Mouse (Mus musculus): ENCODE measurements around the gene Olfr221.

GRCm38 (mm10) chr14:52017662-52018061 lies 24.6 kb downstream of the Olfr221 start:
- TF ChIP-seq CTCF (IDR thresholded peaks at IDR 0.05; ENCODE audit: extremely low read depth, insufficient read depth, insufficient read length, insufficient replicate concordance) (no peak), POLR2A (IDR thresholded peaks at IDR 0.05; ENCODE audit: low read depth, low read length) (no peak)

Measured in spleen, adult 2 months (tissue).